Mouse (Mus musculus): ENCODE data around the gene Sel1l2. TPM values are rescaled to one million over a fixed set of nuclear protein-coding genes. Genes with fewer than 3 reads are reported as not detected.

Gene Sel1l2
- polyA plus RNA-seq, 1 experiment from 2014 or later, result not detected

GRCm38 (mm10) chr2:140330508-140331306 is 58.8 kb downstream of the Sel1l2 start:
- ATAC-seq (replicated peaks; ENCODE audit: extremely low read depth, insufficient read depth, low FRiP score), result no peak
- no peak overlapping the region for H3K27ac ChIP-seq (ENCODE audit: low read length)
- no peak overlapping the region for H3K4me2 ChIP-seq (ENCODE audit: low read depth, low read length)
- H3K4me3 ChIP-seq (ENCODE audit: low read length), result no peak overlapping the region
- H3K9me3 ChIP-seq (replicated peaks; ENCODE audit: control insufficient read depth, low read length), result no peaks in the 10 kb centered on the region
- H3K4me1 ChIP-seq (ENCODE audit: control insufficient read depth, insufficient read depth, low read length), result no peaks in the 10 kb centered on the region
- 64% methylated on average over 5 of the region's 5 CpGs for WGBS
- no peaks in the 10 kb centered on the region for H3K27me3 ChIP-seq (ENCODE audit: control insufficient read depth, insufficient read depth, low read length)
- no peaks in the 10 kb centered on the region for H3K36me3 ChIP-seq (ENCODE audit: control insufficient read depth, insufficient read depth)
- H3K9ac ChIP-seq (ENCODE audit: low read length), result no peak overlapping the region

GRCm38 (mm10) chr2:140302976-140303708 is 86.4 kb downstream of the Sel1l2 start:
- Histone ChIP-seq H3K27me3 (ENCODE audit: control insufficient read depth, insufficient read depth, low read length) (no peaks in the 10 kb centered on the region), H3K27ac (ENCODE audit: low read length) (no peak overlapping the region), H3K4me3 (ENCODE audit: low read length) (no peak overlapping the region), H3K36me3 (ENCODE audit: control insufficient read depth, insufficient read depth) (no peaks in the 10 kb centered on the region), H3K9ac (ENCODE audit: low read length) (no peak overlapping the region), H3K4me1 (ENCODE audit: control insufficient read depth, insufficient read depth, low read length) (no peaks in the 10 kb centered on the region), H3K4me2 (ENCODE audit: low read depth, low read length) (no peak overlapping the region), H3K9me3 (replicated peaks; ENCODE audit: control insufficient read depth, low read length) (no peaks in the 10 kb centered on the region)
- WGBS, result 72% methylated on average over 3 of the region's 3 CpGs
- no peak for ATAC-seq (replicated peaks; ENCODE audit: extremely low read depth, insufficient read depth, low FRiP score)

- WGBS, result 35% methylated on average over 4 of the region's 4 CpGs
- no peak overlapping the region for H3K9ac ChIP-seq (ENCODE audit: low read length)
- no peak overlapping the region for H3K4me3 ChIP-seq (ENCODE audit: low read length)
- no peaks in the 10 kb centered on the region for H3K36me3 ChIP-seq (ENCODE audit: control insufficient read depth, insufficient read depth)
- H3K27ac ChIP-seq (ENCODE audit: low read length), result no peak overlapping the region
- ATAC-seq (replicated peaks; ENCODE audit: extremely low read depth, insufficient read depth, low FRiP score), result no peak
- H3K4me2 ChIP-seq (ENCODE audit: low read depth, low read length), result no peak overlapping the region
- H3K9me3 ChIP-seq (replicated peaks; ENCODE audit: control insufficient read depth, low read length), result no peaks in the 10 kb centered on the region
- H3K4me1 ChIP-seq (ENCODE audit: control insufficient read depth, insufficient read depth, low read length), result no peaks in the 10 kb centered on the region
- H3K27me3 ChIP-seq (ENCODE audit: control insufficient read depth, insufficient read depth, low read length), result no peaks in the 10 kb centered on the region
Measured at GRCm38 (mm10) chr2:140297155-140297554, 92.4 kb downstream of the Sel1l2 start.

- H3K36me3 ChIP-seq (ENCODE audit: control insufficient read depth, insufficient read depth), result no peaks in the 10 kb centered on the region
- no peak for ATAC-seq (replicated peaks; ENCODE audit: extremely low read depth, insufficient read depth, low FRiP score)
- H3K4me1 ChIP-seq (ENCODE audit: control insufficient read depth, insufficient read depth, low read length), result no peaks in the 10 kb centered on the region
Measured at GRCm38 (mm10) chr2:140293820-140294219, 95.7 kb downstream of the Sel1l2 start.

GRCm38 (mm10) chr2:140280808-140281207 is 108.7 kb downstream of the Sel1l2 start:
- no peaks in the 10 kb centered on the region for H3K27me3 ChIP-seq (ENCODE audit: control insufficient read depth, insufficient read depth, low read length)
- H3K4me1 ChIP-seq (ENCODE audit: control insufficient read depth, insufficient read depth, low read length), result no peaks in the 10 kb centered on the region
- H3K27ac ChIP-seq (ENCODE audit: low read length), result no peak overlapping the region
- no peak for ATAC-seq (replicated peaks; ENCODE audit: extremely low read depth, insufficient read depth, low FRiP score)
- H3K4me2 ChIP-seq (ENCODE audit: low read depth, low read length), result no peak overlapping the region
- no peaks in the 10 kb centered on the region for H3K36me3 ChIP-seq (ENCODE audit: control insufficient read depth, insufficient read depth)
- no peak overlapping the region for H3K4me3 ChIP-seq (ENCODE audit: low read length)
- WGBS, result 65% methylated on average over 8 of the region's 8 CpGs
- H3K9ac ChIP-seq (ENCODE audit: low read length), result no peak overlapping the region
- H3K9me3 ChIP-seq (replicated peaks; ENCODE audit: control insufficient read depth, low read length), result no peaks in the 10 kb centered on the region

More at GRCm38 (mm10) chr2:140293820-140294219, 95.7 kb downstream of the Sel1l2 start:
- WGBS, result 81% methylated on average over 2 of the region's 2 CpGs
- Histone ChIP-seq H3K9ac (ENCODE audit: low read length) (no peak overlapping the region), H3K4me2 (ENCODE audit: low read depth, low read length) (no peak overlapping the region), H3K27ac (ENCODE audit: low read length) (no peak overlapping the region), H3K9me3 (replicated peaks; ENCODE audit: control insufficient read depth, low read length) (no peaks in the 10 kb centered on the region), H3K4me3 (ENCODE audit: low read length) (no peak overlapping the region), H3K27me3 (ENCODE audit: control insufficient read depth, insufficient read depth, low read length) (no peaks in the 10 kb centered on the region)

GRCm38 (mm10) chr2:140255595-140256141 is 133.8 kb downstream of the Sel1l2 start:
- Histone ChIP-seq H3K4me1 (ENCODE audit: control insufficient read depth, insufficient read depth, low read length) (no peaks in the 10 kb centered on the region), H3K9ac (ENCODE audit: low read length) (no peak overlapping the region), H3K36me3 (ENCODE audit: control insufficient read depth, insufficient read depth) (no peaks in the 10 kb centered on the region), H3K4me2 (ENCODE audit: low read depth, low read length) (no peak overlapping the region), H3K9me3 (replicated peaks; ENCODE audit: control insufficient read depth, low read length) (no peaks in the 10 kb centered on the region), H3K27me3 (ENCODE audit: control insufficient read depth, insufficient read depth, low read length) (no peaks in the 10 kb centered on the region), H3K4me3 (ENCODE audit: low read length) (no peak overlapping the region), H3K27ac (ENCODE audit: low read length) (no peak overlapping the region)
- WGBS, result 78% methylated on average over 2 of the region's 2 CpGs
- ATAC-seq (replicated peaks; ENCODE audit: extremely low read depth, insufficient read depth, low FRiP score), result no peak

- H3K4me2 ChIP-seq (ENCODE audit: low read depth, low read length), result no peak overlapping the region
- no peaks in the 10 kb centered on the region for H3K27me3 ChIP-seq (ENCODE audit: control insufficient read depth, insufficient read depth, low read length)
- no peak overlapping the region for H3K27ac ChIP-seq (ENCODE audit: low read length)
- WGBS, result 83% methylated on average over 7 of the region's 7 CpGs
- H3K9ac ChIP-seq (ENCODE audit: low read length), result no peak overlapping the region
- no peaks in the 10 kb centered on the region for H3K9me3 ChIP-seq (replicated peaks; ENCODE audit: control insufficient read depth, low read length)
- H3K4me1 ChIP-seq (ENCODE audit: control insufficient read depth, insufficient read depth, low read length), result no peaks in the 10 kb centered on the region
- H3K4me3 ChIP-seq (ENCODE audit: low read length), result no peak overlapping the region
- ATAC-seq (replicated peaks; ENCODE audit: extremely low read depth, insufficient read depth, low FRiP score), result no peak
- no peaks in the 10 kb centered on the region for H3K36me3 ChIP-seq (ENCODE audit: control insufficient read depth, insufficient read depth)
Measured at GRCm38 (mm10) chr2:140254256-140254655, 135.2 kb downstream of the Sel1l2 start.

- no peaks in the 10 kb centered on the region for H3K36me3 ChIP-seq (ENCODE audit: control insufficient read depth, insufficient read depth)
- H3K4me2 ChIP-seq (ENCODE audit: low read depth, low read length), result no peak overlapping the region
- H3K9me3 ChIP-seq (replicated peaks; ENCODE audit: control insufficient read depth, low read length), result no peaks in the 10 kb centered on the region
- ATAC-seq (replicated peaks; ENCODE audit: extremely low read depth, insufficient read depth, low FRiP score), result no peak
- H3K4me1 ChIP-seq (ENCODE audit: control insufficient read depth, insufficient read depth, low read length), result no peaks in the 10 kb centered on the region
- no peak overlapping the region for H3K9ac ChIP-seq (ENCODE audit: low read length)
- H3K4me3 ChIP-seq (ENCODE audit: low read length), result no peak overlapping the region
- no peak overlapping the region for H3K27ac ChIP-seq (ENCODE audit: low read length)
- no peaks in the 10 kb centered on the region for H3K27me3 ChIP-seq (ENCODE audit: control insufficient read depth, insufficient read depth, low read length)
- 89% methylated on average over 5 of the region's 5 CpGs for WGBS
Measured at GRCm38 (mm10) chr2:140243105-140243504, 146.4 kb downstream of the Sel1l2 start.

- Histone ChIP-seq H3K9me3 (replicated peaks; ENCODE audit: control insufficient read depth, low read length) (no peaks in the 10 kb centered on the region), H3K27me3 (ENCODE audit: control insufficient read depth, insufficient read depth, low read length) (no peaks in the 10 kb centered on the region), H3K36me3 (ENCODE audit: control insufficient read depth, insufficient read depth) (no peaks in the 10 kb centered on the region), H3K9ac (ENCODE audit: low read length) (no peak overlapping the region), H3K4me1 (ENCODE audit: control insufficient read depth, insufficient read depth, low read length) (no peaks in the 10 kb centered on the region), H3K4me2 (ENCODE audit: low read depth, low read length) (no peak overlapping the region), H3K27ac (ENCODE audit: low read length) (no peak overlapping the region), H3K4me3 (ENCODE audit: low read length) (no peak overlapping the region)
- ATAC-seq (replicated peaks; ENCODE audit: extremely low read depth, insufficient read depth, low FRiP score), result no peak
- 77% methylated on average over 5 of the region's 5 CpGs for WGBS
Measured at GRCm38 (mm10) chr2:140242398-140242797, 147.1 kb downstream of the Sel1l2 start.

Measured in heart, embryonic 16.5 days (tissue).